Mouse (Mus musculus): ENCODE measurements around the gene Actg1. TPM values are rescaled to one million over a fixed set of nuclear protein-coding genes. Genes with fewer than 3 reads are reported as not detected.
"Not testable (repeated sequence)": the region's sequence is repeated elsewhere in the genome, so short reads cannot be mapped to it uniquely, and the experiment has no call there.

Gene Actg1
- polyA plus RNA-seq, 1 experiment: 1,751 TPM

- no peak for DNase-seq (ENCODE audit: low read depth, low spot score)
- 2% methylated on average over 53 of the region's 53 CpGs for WGBS
Observed at GRCm38 (mm10) chr11:120348684-120349370, 485 bp upstream of the Actg1 start.

- WGBS: 0% methylated on average over 10 of the region's 10 CpGs
- DNase-seq (ENCODE audit: low read depth, low spot score): no peak
Observed at GRCm38 (mm10) chr11:120347301-120347700, 1.0 kb downstream of the Actg1 start.

- DNase-seq (ENCODE audit: low read depth, low spot score): not testable (repeated sequence)
- 1% methylated on average over 11 of the region's 13 CpGs for WGBS
Observed at GRCm38 (mm10) chr11:120346383-120347034, 1.8 kb downstream of the Actg1 start.

- WGBS: 29% methylated on average over 1 of the region's 1 CpGs
- DNase-seq (ENCODE audit: low read depth, low spot score): no peak
Observed at GRCm38 (mm10) chr11:120345067-120345681, 3.2 kb downstream of the Actg1 start.

- no peak for DNase-seq (ENCODE audit: low read depth, low spot score)
- 34% methylated on average over 5 of the region's 5 CpGs for WGBS
Observed at GRCm38 (mm10) chr11:120344310-120344920, 3.9 kb downstream of the Actg1 start.

GRCm38 (mm10) chr11:120343519-120344309 lies 4.6 kb downstream of the Actg1 start:
- DNase-seq (ENCODE audit: low read depth, low spot score): no peak
- WGBS: 35% methylated on average over 5 of the region's 5 CpGs

- DNase-seq (ENCODE audit: low read depth, low spot score): no peak
- WGBS: 93% methylated on average over 5 of the region's 5 CpGs
Observed at GRCm38 (mm10) chr11:120342656-120343160, 5.6 kb downstream of the Actg1 start.

GRCm38 (mm10) chr11:120341661-120342060 lies 6.7 kb downstream of the Actg1 start:
- 78% methylated on average over 4 of the region's 4 CpGs for WGBS
- no peak for DNase-seq (ENCODE audit: low read depth, low spot score)

GRCm38 (mm10) chr11:120339978-120340513 lies 8.3 kb downstream of the Actg1 start:
- 27% methylated on average over 10 of the region's 10 CpGs for WGBS
- peak; percentile 93 for DNase-seq (ENCODE audit: low read depth, low spot score)

- WGBS: 85% methylated on average over 3 of the region's 3 CpGs
- no peak for DNase-seq (ENCODE audit: low read depth, low spot score)
Observed at GRCm38 (mm10) chr11:120338786-120339185, 9.6 kb downstream of the Actg1 start.

GRCm38 (mm10) chr11:120337447-120337846 lies 10.9 kb downstream of the Actg1 start:
- 79% methylated on average over 2 of the region's 2 CpGs for WGBS
- DNase-seq (ENCODE audit: low read depth, low spot score): no peak

- 56% methylated on average over 6 of the region's 6 CpGs for WGBS
- DNase-seq (ENCODE audit: low read depth, low spot score): no peak
Observed at GRCm38 (mm10) chr11:120335431-120336021, 12.8 kb downstream of the Actg1 start.

- 97% methylated on average over 10 of the region's 10 CpGs for WGBS
- no peak for DNase-seq (ENCODE audit: low read depth, low spot score)
Observed at GRCm38 (mm10) chr11:120320156-120320555, 28.2 kb downstream of the Actg1 start.

GRCm38 (mm10) chr11:120319310-120319709 lies 29.0 kb downstream of the Actg1 start:
- WGBS: 54% methylated on average over 5 of the region's 5 CpGs
- DNase-seq (ENCODE audit: low read depth, low spot score): no peak

GRCm38 (mm10) chr11:120317456-120317855 lies 30.9 kb downstream of the Actg1 start:
- DNase-seq (ENCODE audit: low read depth, low spot score): no peak
- 43% methylated on average over 7 of the region's 7 CpGs for WGBS

GRCm38 (mm10) chr11:120316690-120317254 lies 31.6 kb downstream of the Actg1 start:
- 7% methylated on average over 13 of the region's 13 CpGs for WGBS
- no peak for DNase-seq (ENCODE audit: low read depth, low spot score)

GRCm38 (mm10) chr11:120315832-120316689 lies 32.3 kb downstream of the Actg1 start:
- peak; percentile 92 for DNase-seq (ENCODE audit: low read depth, low spot score)
- WGBS: under 1% methylated on average over 37 of the region's 37 CpGs

- whole genome bisulfite sequencing: 13% methylated on average over 4 of the region's 4 CpGs
- DNase-seq (ENCODE audit: low read depth, low spot score): no peak
Observed at GRCm38 (mm10) chr11:120315416-120315761, 33.0 kb downstream of the Actg1 start.
